Mouse (Mus musculus) small intestine, adult 2 months (tissue): ENCODE measurements around the gene Ret.

ENCODE experiments used
- CTCF ChIP-seq: fragments of 200-500 bp; IDR thresholded peaks from 2 replicates; pipeline ENCODE4 v1.5.1; 2012; ENCODE audit warnings: low read depth, mild to moderate bottlenecking, control low read depth, inconsistent platforms, low read length, moderate library complexity, mixed read lengths; ENCODE audit not compliant: insufficient replicate concordance, insufficient read length; ENCODE audit errors: extremely low read depth
- POLR2A ChIP-seq: fragments of 200-500 bp; IDR thresholded peaks from 2 replicates; pipeline ENCODE4 v1.6.1; 2012; ENCODE audit warnings: low read depth, mild to moderate bottlenecking, control low read depth, inconsistent platforms, low read length, moderate library complexity

DNA sequence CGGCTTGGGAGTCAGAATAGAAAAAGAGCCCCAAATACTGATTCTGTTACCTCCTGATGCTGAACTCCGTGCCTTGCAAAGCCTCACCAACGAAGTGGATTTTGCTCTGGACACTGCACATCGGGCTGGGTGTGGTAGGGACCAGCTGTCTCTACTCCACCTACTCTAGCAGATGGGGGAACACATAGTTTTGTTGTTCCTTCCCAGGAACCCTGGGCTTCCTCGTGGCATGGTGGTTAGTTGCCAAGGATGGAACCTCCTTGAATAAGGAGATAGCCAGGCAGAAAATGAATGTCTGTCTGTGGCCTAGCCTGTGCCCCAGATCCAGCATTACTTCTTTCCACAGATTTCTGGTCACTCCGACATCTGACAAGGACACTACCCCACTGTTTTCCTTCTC lies 49.6 kb upstream of the Ret start:
- TF ChIP-seq POLR2A, result no peak
- TF ChIP-seq CTCF, result no peak
